Comparison of ENCODE assay signal across 24 mouse cellular contexts in the genomic region with DNA sequence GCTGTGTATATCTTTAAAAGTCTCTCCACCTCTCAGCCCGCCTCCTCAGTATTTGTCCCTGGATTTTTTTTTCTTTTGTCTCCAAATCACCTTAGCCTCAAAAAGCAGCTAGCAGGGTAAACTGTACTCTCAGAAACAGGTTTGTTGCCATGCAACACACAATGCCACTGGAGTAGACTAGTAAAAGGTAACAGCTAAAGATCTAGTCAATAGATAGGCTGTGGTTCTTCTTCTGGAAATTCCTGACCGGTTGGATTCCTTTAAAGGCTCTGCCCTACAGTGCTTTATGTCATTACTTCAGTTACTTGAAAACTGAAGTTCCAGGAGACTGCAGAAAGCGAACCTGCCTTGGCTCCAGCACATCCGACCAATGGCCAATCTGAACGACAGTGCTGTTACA. TPM values are rescaled to one million over a fixed set of nuclear protein-coding genes. Genes with fewer than 3 reads are reported as not detected.
A peak's percentile ranks its signal among the peaks of the same experiment; 100 is the strongest.
DNase-seq lines count a peak whose midpoint lies in the region; ATAC-seq lines count a peak whose summit lies in the region.
"Had no signal": no experiment of that assay in that cellular context is flagged by ENCODE, and none has a peak within 500 bp of the region (broad histone marks: within the 10 kb centered on the region; RNA-seq: fewer than 3 reads in every experiment).

A gene (plus strand): TSS at position 78 of the 400 bp plus-strand sequence.

- H3K36me3 ChIP-seq in kidney, embryonic 16.5 days (ENCODE audit: insufficient read depth, low read length), result no peaks in the 10 kb centered on the region
- no peaks in the 10 kb centered on the region for H3K36me3 ChIP-seq in stomach, embryonic 15.5 days
- no peaks in the 10 kb centered on the region for H3K36me3 ChIP-seq in hindbrain, embryonic 14.5 days (replicated peaks; ENCODE audit: control insufficient read depth, insufficient read depth)
- H3K36me3 ChIP-seq: liver, embryonic 12.5 days; lung, embryonic 15.5 days had no signal

- peak; percentile 49; the same call in 1 of the 2 replicates for ATAC-seq in kidney, embryonic 16.5 days (ENCODE audit: low FRiP score, low TSS enrichment)
- 0 out of 2 replicates have a peak, but pooled peaks have one; percentile 43 for ATAC-seq in stomach, embryonic 15.5 days (ENCODE audit: insufficient read depth, low FRiP score, low read depth)
- no peak for ATAC-seq in hindbrain, embryonic 14.5 days (ENCODE audit: low FRiP score)
- ATAC-seq: forebrain, embryonic 16.5 days; liver, embryonic 12.5 days; midbrain, embryonic 16.5 days had no signal

- no peak within 1 kb of the TSS for H3K4me3 ChIP-seq in kidney, embryonic 16.5 days (ENCODE audit: low read length)
- 0 out of 2 replicates have a peak within 1 kb of the TSS, but pooled peaks have one; percentile 9 for H3K4me3 ChIP-seq in stomach, embryonic 15.5 days (replicated peaks)
- no peak within 1 kb of the TSS for H3K4me3 ChIP-seq in hindbrain, embryonic 14.5 days (replicated peaks; ENCODE audit: low read length)
- H3K4me3 ChIP-seq: erythroblast, embryonic 14.5 days; gastrocnemius, adult 2 months; liver, embryonic 12.5 days; lung, embryonic 15.5 days had no signal

- H3K27me3 ChIP-seq in kidney, embryonic 16.5 days (ENCODE audit: insufficient read depth, low read length), result no peaks in the 10 kb centered on the region
- no peaks in the 10 kb centered on the region for H3K27me3 ChIP-seq in stomach, embryonic 15.5 days (replicated peaks)
- H3K27me3 ChIP-seq in hindbrain, embryonic 14.5 days (ENCODE audit: control insufficient read depth, insufficient read depth, low read length), result no peaks in the 10 kb centered on the region
- H3K27me3 ChIP-seq: liver, embryonic 12.5 days; lung, embryonic 15.5 days had no signal

- no peaks in the 10 kb centered on the region for H3K4me1 ChIP-seq in kidney, embryonic 16.5 days (ENCODE audit: insufficient read depth, low read length)
- no peaks in the 10 kb centered on the region for H3K4me1 ChIP-seq in stomach, embryonic 15.5 days
- H3K4me1 ChIP-seq in hindbrain, embryonic 14.5 days (replicated peaks; ENCODE audit: control insufficient read depth, insufficient read depth, low read length), result no peaks in the 10 kb centered on the region
- H3K4me1 ChIP-seq: liver, embryonic 12.5 days; lung, embryonic 15.5 days had no signal

- peak within 1 kb of the TSS; percentile 11 for H3K4me2 ChIP-seq in kidney, embryonic 16.5 days (replicated peaks; ENCODE audit: low read depth, low read length)
- no peak within 1 kb of the TSS for H3K4me2 ChIP-seq in stomach, embryonic 15.5 days
- no peak within 1 kb of the TSS for H3K4me2 ChIP-seq in hindbrain, embryonic 14.5 days (replicated peaks)
- H3K4me2 ChIP-seq: liver, embryonic 12.5 days; lung, embryonic 15.5 days had no signal

- H3K27ac ChIP-seq in kidney, embryonic 16.5 days (ENCODE audit: low read length), result no peak within 1 kb of the TSS
- no peak within 1 kb of the TSS for H3K27ac ChIP-seq in stomach, embryonic 15.5 days
- no peak within 1 kb of the TSS for H3K27ac ChIP-seq in hindbrain, embryonic 14.5 days
- H3K27ac ChIP-seq: gastrocnemius, adult 2 months; liver, embryonic 12.5 days; lung, embryonic 15.5 days had no signal

- H3K9me3 ChIP-seq in kidney, embryonic 16.5 days (ENCODE audit: low read length), result no peaks in the 10 kb centered on the region
- no peaks in the 10 kb centered on the region for H3K9me3 ChIP-seq in stomach, embryonic 15.5 days
- no peaks in the 10 kb centered on the region for H3K9me3 ChIP-seq in hindbrain, embryonic 14.5 days (ENCODE audit: control insufficient read depth, low read length)
- H3K9me3 ChIP-seq: liver, embryonic 12.5 days; lung, embryonic 15.5 days had no signal

- no peak within 1 kb of the TSS for H3K9ac ChIP-seq in kidney, embryonic 16.5 days (replicated peaks; ENCODE audit: low read length)
- H3K9ac ChIP-seq in stomach, embryonic 15.5 days, result no peak within 1 kb of the TSS
- H3K9ac ChIP-seq in hindbrain, embryonic 14.5 days, result no peak within 1 kb of the TSS
- H3K9ac ChIP-seq: liver, embryonic 12.5 days; lung, embryonic 15.5 days had no signal

- no peak for DNase-seq in kidney, postnatal 14 days
- DNase-seq in embryo, embryonic 9.5 days (ENCODE audit: extremely low spot score), result peak; percentile 5
- DNase-seq in fat pad, adult 2 months (ENCODE audit: extremely low read depth, low read depth, low spot score), result peak; percentile 50
- no peak for DNase-seq in hindbrain, embryonic 14.5 days (ENCODE audit: low spot score)
- no peak for DNase-seq in gastrocnemius, adult 18-20 months (ENCODE audit: low spot score)
- DNase-seq in adrenal gland, postnatal 14 days, result no peak
- DNase-seq: adrenal gland, adult 8-10 months; cerebellum, adult 11-12 months; cerebellum, postnatal 36 days; gastrocnemius, adult 2 months; heart, adult 18-20 months; kidney, postnatal 25 days; retina, postnatal 1 day; thymus, postnatal 14 days had no signal

- 54% methylated on average over 5 of the region's 5 CpGs for WGBS in kidney, embryonic 16.5 days
- WGBS in stomach, embryonic 15.5 days, result 52% methylated on average over 5 of the region's 5 CpGs
- WGBS in hindbrain, embryonic 14.5 days, result 74% methylated on average over 5 of the region's 5 CpGs

RNA-seq across cellular contexts. Expression of the gene that starts here (rescaled TPM):
- polyA plus RNA-seq in kidney, embryonic 16.5 days (2015; fragmentation: Nextera tagmentation; extraction: Ambion mirVana), result 0.66 and 0.87 TPM in 2 replicates
- polyA plus RNA-seq in stomach, embryonic 15.5 days (2015; fragmentation: Nextera tagmentation; extraction: Ambion mirVana), result 4.2 and 8.8 TPM in 2 replicates
- polyA plus RNA-seq in hindbrain, embryonic 14.5 days (2014; fragmentation: Nextera tagmentation; extraction: Ambion mirVana), result 0.13 and 0.30 TPM in 2 replicates
- total RNA-seq in gastrocnemius, adult 18-20 months (2021), result not detected
- total RNA-seq in adrenal gland, postnatal 14 days (2021), result not detected in 2 replicates
- total RNA-seq: adrenal gland, adult 8-10 months; gastrocnemius, adult 2 months; heart, adult 18-20 months; hematopoietic stem cell, adult 5-6 weeks; megakaryocyte, adult 5-6 weeks had no signal
- polyA plus RNA-seq: erythroblast, embryonic 14.5 days; forebrain, embryonic 16.5 days; heart, embryonic 14.5 days; liver, embryonic 12.5 days had no signal

Comparison
In these comparisons a context has a peak if more than half of its experiments do, and no peak if none do; other contexts are left out.
1. Peak in ATAC-seq and H3K4me2 ChIP-seq in kidney, embryonic 16.5 days; RNA of the gene not detected or under 1 TPM.
2. DNase-seq: peak in embryo, embryonic 9.5 days (single experiment) and fat pad, adult 2 months (single experiment); none in kidney, postnatal 14 days (single experiment), hindbrain, embryonic 14.5 days (single experiment), gastrocnemius, adult 18-20 months (single experiment) and adrenal gland, postnatal 14 days (single experiment).